Mouse (Mus musculus): ENCODE measurements around the gene R3hdml.

GRCm38 (mm10) chr2:163489725-163490291, 2.3 kb upstream of the R3hdml start:
- no peak for TF ChIP-seq CTCF (conservative IDR thresholded peaks at IDR 0.05; ENCODE audit: insufficient read depth, insufficient read length, low read depth, low read length)
- TF ChIP-seq POLR2A (IDR thresholded peaks at IDR 0.05; ENCODE audit: low read depth, low read length) = no peak

Data from kidney, adult 2 months (tissue).